Mouse (Mus musculus): ENCODE data around the gene Zfp455.
"Not testable (repeated sequence)": the region's sequence is repeated elsewhere in the genome, so short reads cannot be mapped to it uniquely, and the experiment has no call there.

The Zfp455 gene

DNA sequence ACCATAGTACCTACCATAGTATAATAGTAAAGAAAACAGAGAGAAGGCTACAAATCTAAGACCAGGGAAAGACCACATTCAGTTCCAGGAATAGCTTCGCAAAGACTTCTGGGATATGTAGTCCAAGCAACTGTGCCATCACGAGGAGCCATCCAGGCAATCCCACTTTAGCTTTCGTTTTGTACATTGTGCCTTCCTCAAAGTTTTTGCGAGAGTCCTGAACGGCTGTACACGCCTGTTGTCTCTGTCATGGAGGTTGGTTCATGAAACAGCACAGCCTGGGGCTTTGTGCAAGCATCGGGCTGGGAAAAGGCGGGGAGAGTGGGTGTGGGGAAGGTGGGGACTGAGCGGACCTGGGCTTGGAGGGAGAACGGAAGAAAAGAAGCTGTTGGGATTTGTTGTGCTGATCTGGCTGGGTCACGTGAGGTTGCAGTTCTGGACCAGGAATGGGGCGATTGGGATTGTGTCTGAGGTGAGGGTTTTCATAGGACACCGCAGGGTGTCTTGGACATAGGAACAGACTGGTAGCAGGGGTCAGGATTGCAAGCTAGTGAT, at the start of gene Zfp455:
TSS of gene Zfp455 (plus strand) at position 167 of the 555 bp plus-strand sequence.
- DNase-seq (ENCODE audit: low spot score): no peak

DNA sequence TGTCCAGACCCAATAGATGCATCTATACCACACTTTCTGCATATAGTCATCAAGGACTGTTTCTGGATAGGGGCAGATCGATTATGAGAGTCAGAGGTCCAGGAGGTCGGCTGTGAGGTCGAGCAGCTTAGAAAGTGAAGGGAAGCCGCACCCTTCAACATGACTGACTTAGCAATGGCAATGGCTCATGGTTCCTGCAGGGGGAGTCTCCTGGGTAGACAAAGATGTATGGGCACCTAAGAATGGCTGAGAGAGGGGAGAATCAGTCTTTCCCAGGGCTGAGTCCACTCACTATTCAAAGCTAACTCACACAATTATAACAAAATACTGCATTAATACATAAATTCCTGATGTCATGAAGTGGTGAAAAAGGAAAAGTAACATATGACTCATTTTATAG, 28.2 kb upstream of the Zfp455 start:
- DNase-seq (ENCODE audit: low spot score): not testable (repeated sequence)

DNA sequence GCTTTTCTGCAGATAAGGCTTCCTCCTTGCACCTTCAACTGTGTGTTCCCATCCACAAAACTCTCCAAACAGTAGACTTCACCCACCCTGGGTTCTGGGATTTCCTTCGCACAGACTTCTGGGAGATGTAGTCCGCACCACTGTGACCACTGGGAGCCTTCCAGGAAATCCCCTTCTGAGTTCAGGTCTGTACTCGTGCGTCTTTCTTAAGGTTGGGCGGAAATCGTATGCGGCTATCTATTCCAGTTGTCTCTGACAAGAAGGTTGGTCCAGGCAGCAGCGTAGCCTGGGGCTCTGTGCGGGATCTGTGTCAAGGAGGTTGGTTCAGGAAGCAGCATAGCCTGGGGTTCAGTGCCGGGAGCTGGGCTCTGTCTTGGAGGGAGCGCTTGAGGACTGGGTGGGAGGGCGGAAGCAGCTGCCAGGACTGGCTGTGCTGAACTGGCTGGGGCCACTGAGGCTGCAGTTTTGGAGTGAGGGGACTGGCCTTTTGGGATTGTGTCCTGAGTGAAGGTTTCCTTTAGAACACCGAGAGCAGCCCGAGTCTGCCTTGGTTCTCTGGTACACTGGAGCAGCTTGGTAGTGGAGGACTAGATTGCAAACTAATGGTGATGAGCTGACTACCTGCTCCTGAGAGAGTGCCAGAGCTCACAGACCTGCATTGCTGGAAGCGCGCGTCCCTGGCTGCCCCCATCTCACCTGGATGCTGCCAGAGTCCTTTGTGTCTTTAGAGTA, 21.1 kb upstream of the Zfp455 start, which contains the start of gene Rsl1:
TSS of gene Rsl1 (plus strand) at position 192 of the 732 bp plus-strand sequence.
- peak; percentile 24 for DNase-seq (ENCODE audit: low spot score)

DNA sequence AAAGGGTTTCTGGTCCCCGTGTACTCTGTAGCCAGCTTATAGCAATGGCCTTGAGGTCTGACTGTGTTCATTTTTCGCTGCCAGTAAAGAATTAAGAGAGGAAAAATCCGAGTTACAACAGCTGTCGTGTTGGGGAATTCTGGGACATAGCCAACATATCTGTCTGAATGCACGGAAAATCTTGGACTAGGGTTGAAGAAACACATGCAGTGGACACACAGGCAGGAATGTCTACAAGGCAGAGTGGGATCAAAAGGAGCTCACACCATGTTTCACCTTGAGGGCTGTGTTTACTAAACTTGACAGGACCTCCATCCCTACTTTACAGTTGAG, 20.6 kb upstream of the Zfp455 start:
- DNase-seq (ENCODE audit: low spot score): no peak

DNA sequence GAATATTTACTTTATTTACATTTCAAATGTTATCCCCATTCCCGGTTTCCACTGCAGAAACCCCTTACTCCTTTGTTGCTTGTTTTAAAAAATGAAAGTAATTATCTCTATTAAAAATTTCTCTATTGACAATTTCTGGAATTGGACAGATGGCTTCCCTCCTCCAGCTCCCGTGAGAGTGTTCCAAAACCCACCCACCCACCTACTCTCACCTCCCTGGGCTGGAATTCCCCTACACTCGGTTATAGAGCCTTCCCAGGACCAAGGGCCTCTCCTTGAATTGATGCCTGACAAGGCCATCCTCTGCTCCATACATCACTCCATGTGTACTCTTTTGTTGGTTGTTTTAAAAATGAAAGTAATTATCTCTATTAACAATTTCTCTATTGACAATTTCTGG, 7.3 kb downstream of the Zfp455 start:
- no peak for DNase-seq (ENCODE audit: low spot score)

DNA sequence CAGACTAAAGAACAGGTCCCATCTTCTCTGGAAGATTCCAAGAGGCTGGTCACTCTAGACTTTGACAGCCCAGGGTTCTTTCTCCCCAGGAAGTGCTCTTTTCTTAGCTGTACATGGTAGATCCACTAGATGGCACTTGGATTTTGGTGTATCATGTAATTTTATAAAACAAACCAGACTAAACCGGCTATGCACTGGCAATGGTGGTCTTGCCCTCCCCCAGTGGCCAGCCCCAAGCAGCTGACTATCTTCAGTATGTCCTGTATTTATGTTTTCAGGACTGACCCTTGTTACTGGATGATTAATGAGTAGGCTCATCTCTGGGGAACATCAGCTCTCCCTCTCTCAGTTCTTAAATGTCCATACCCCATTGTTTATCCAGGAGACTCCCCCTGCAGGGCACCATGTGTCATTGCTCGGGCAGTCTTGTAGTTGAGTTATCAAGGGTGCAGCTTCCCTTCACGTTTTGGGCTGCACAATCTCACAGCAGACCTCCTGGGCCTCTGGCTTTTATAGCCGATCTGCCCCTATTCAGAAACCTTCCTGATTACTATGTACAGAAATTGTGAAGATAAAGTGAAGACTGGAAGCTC, 19.8 kb downstream of the Zfp455 start:
- no peak for DNase-seq (ENCODE audit: low spot score)
